Mouse (Mus musculus) megakaryocyte-erythroid progenitor cell, adult 5-6 weeks (primary cell): ENCODE results near the gene Vmn2r43. TPM values are rescaled to one million over a fixed set of nuclear protein-coding genes. Genes with fewer than 3 reads are reported as not detected.
"Not testable (repeated sequence)": the region's sequence is repeated elsewhere in the genome, so short reads cannot be mapped to it uniquely, and the experiment has no call there.

ENCODE experiments used
- ATAC-seq: replicated peaks from 2 replicates; pipeline ENCODE4 v1.8.0; 2016; ENCODE audit warnings: mild to moderate bottlenecking, inconsistent platforms; ENCODE audit not compliant: severe bottlenecking, poor library complexity, low FRiP score, low TSS enrichment
- total RNA-seq, 2 experiments: library from RNA; stranded (forward) in 1 of 2; stranded (reverse) in 1 of 2; fragments of 200-1000, 215-1000 nt in 1 of 2; fragments of >200 nt in 1 of 2; fragmentation: Nextera tagmentation in 1 of 2; gene quantifications; 2 replicates each; pipeline ENCODE4 v1.2.3; 2014 to 2017

Gene Vmn2r43
- total RNA-seq (2014; fragmentation: Nextera tagmentation) = not detected in 2 replicates
- not detected in 2 replicates for total RNA-seq (2017)

DNA sequence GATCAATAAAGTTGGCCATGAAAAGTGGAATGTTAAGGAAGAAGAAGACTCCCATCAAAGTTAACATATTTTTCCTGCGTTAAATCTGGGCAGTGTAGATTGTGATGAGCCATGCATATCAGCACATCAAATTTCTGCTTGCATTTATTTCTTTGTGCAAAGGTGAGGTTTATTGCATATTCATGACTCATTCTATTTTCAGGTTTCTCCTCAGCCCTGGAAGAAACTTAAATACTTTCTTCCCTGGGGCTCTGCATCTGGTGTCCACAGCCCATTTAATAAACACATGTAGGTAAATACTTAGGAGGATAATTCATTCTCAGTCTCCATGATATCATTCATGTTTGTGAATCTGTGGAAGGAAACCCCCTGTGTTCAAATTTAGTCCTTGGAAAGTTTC is at the start of gene Vmn2r43:
Gene Vmn2r43, minus strand, starts transcription at position 101 of the 400 bp plus-strand sequence.
- ATAC-seq = not testable (repeated sequence)

DNA sequence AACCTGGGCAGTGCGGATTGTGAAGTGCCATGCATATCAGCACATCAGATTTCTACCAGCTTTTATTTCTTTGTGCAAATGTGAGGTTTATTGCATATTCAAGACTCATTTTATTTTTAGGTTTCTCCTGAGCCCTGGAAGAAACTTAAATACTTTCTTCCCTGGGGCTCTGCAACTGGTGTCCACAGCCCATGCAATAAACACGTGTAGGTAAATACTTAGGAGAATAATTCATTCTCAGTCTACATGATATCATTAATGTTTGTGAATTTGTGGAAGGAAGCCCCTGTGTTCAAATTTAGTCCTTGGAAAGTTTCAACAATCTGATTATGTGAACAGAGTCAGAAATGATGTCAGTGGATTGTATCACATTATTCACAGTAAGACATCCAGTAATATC is 60.2 kb downstream of the Vmn2r43 start, which contains the start of gene Vmn2r42:
Gene Vmn2r42, minus strand, starts transcription at position 101 of the 400 bp plus-strand sequence.
- not testable (repeated sequence) for ATAC-seq

Other genes starting within 250 kb of the Vmn2r43 start
- gene Vmn2r41, start 98.9 kb downstream of the Vmn2r43 start, total RNA-seq (2014; fragmentation: Nextera tagmentation) = not detected in 2 replicates
- not detected in 2 replicates for gene Vmn2r41, start 98.9 kb downstream of the Vmn2r43 start, total RNA-seq (2017)
- gene Vmn2r42, start 60.3 kb downstream of the Vmn2r43 start, total RNA-seq (2014; fragmentation: Nextera tagmentation) = not detected in 2 replicates
- not detected in 2 replicates for gene Vmn2r42, start 60.3 kb downstream of the Vmn2r43 start, total RNA-seq (2017)
- gene Vmn2r44, start 122.7 kb upstream of the Vmn2r43 start, total RNA-seq (2014; fragmentation: Nextera tagmentation) = not detected in 2 replicates
- gene Vmn2r44, start 122.7 kb upstream of the Vmn2r43 start, total RNA-seq (2017) = not detected in 2 replicates
- gene Vmn2r45, start 228.5 kb upstream of the Vmn2r43 start, total RNA-seq (2014; fragmentation: Nextera tagmentation) = not detected in 2 replicates
- gene Vmn2r45, start 228.5 kb upstream of the Vmn2r43 start, total RNA-seq (2017) = not detected in 2 replicates